Mouse (Mus musculus): ENCODE results near the gene Hist1h2bh.
"Not testable (repeated sequence)": the region's sequence is repeated elsewhere in the genome, so short reads cannot be mapped to it uniquely, and the experiment has no call there.

Gene Hist1h2bh

GRCm38 (mm10) chr13:23573898-23574524, 30.8 kb upstream of the Hist1h2bh start, which contains the start of the genes Hist1h2bf and Hist1h2ad:
TSS of gene Hist1h2bf (minus strand) at chr13:23574196.
TSS of gene Hist1h2ad (plus strand) at chr13:23574381.
- DNase-seq (ENCODE audit: low spot score in 2 of 2): peak; percentile 90 to 93

GRCm38 (mm10) chr13:23573034-23573897, 30.1 kb upstream of the Hist1h2bh start:
- DNase-seq (ENCODE audit: low spot score in 2 of 2): not testable (repeated sequence)

DNA sequence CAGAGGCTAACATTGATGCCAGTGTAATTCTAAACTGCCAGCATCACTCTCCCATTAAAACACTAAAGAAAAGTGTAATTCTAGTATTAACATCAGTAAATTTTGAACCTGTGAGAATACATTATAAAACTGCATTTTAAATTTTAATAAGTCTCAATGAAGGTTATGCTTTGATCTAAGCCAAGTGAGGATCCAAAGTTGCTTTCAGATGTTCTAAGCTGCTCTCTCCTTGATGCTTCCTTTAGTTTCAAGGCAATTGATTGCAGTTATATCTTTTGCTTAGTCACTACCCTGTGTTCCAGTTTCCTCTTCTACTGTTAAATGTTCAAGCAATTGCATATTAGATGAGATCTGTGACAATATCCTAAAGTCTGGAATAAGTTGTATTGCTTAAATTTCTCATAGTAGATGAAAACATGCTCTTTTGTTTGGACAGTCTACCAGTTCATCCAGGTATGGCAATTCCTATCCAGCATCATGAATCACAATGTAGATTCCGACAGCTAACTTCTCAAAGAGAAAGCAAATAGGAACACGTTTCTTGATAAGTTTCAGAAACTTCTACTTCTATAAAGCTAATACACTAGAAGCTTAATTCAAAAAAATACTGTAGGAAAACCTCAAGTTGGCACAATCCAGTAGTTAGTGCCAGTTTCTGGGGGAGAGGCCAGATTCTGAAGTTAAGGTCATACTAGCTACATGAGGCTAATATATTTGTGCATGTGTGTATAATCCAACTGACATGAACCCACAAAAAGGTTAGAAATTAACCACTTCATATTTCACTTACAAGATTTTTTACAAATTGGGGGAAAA, 29.2 kb upstream of the Hist1h2bh start:
- DNase-seq (ENCODE audit: low spot score in 2 of 2): no peak

GRCm38 (mm10) chr13:23571504-23572217, 28.5 kb upstream of the Hist1h2bh start:
- DNase-seq (ENCODE audit: low spot score in 2 of 2): not testable (repeated sequence)

GRCm38 (mm10) chr13:23571022-23571503, 27.9 kb upstream of the Hist1h2bh start, which contains the start of the genes Hist1h2ae and Hist1h2bg:
TSS of gene Hist1h2ae (minus strand) at chr13:23571220.
TSS of gene Hist1h2bg (plus strand) at chr13:23571396.
- DNase-seq (ENCODE audit: low spot score in 2 of 2): peak; percentile 65 to 66

GRCm38 (mm10) chr13:23570261-23571021, 27.2 kb upstream of the Hist1h2bh start:
- not testable (repeated sequence) for DNase-seq (ENCODE audit: low spot score in 2 of 2)

DNA sequence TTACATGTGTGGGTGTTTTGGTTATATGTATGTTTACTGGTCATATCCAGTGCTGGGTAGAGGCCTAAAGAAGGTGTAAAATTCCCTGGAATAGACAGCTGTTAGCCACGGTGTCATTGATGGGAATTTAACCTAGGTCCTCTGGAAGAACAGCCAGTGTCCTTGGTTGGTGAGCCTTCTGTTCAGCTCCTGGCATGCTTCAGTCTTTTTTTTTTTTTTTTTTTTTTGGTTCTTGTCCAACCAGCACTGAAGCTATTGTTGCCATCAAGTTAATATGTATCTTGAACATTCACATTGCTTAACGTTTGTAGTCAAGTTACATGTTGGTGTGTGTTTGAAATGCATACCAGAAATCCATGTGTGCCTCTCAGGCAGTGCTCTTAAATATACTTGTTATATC, 21.3 kb upstream of the Hist1h2bh start:
- DNase-seq (ENCODE audit: low spot score in 2 of 2): no peak

DNA sequence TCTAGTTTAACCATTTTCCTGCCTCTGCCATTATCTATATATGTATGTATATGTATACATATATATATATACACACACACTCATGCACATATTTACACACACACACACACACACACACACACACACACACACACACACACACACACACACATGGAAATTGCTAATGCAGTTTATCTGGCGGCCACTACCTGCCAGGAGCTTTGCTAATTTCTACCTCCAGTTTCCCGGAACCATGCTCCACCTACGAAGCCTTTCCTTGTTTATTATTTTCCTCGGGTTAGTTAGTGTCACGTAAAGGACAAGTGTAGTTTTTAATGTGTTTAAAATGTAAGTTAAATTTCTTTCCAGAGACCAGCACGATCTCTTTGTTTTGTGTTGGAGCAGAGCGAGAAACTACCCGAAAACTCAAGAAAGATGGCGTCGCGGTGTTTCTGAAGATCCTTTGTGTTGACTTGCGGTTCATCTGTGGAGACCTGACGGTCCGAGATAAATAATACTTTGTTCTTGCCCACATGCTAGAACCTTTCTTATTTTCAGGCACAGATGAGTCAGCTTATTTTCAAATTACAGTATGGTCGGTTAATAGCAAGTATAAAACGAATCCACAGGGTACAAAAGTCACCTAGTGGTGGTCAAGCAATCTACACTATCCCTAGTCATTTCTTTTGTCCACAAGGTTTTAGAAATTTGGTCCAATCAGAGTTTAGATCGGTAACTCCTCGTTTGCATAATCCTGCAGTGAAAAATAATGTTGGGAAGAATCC, 19.7 kb upstream of the Hist1h2bh start:
- DNase-seq (ENCODE audit: low spot score in 2 of 2): peak in 1 of 2 experiments; percentile 31

DNA sequence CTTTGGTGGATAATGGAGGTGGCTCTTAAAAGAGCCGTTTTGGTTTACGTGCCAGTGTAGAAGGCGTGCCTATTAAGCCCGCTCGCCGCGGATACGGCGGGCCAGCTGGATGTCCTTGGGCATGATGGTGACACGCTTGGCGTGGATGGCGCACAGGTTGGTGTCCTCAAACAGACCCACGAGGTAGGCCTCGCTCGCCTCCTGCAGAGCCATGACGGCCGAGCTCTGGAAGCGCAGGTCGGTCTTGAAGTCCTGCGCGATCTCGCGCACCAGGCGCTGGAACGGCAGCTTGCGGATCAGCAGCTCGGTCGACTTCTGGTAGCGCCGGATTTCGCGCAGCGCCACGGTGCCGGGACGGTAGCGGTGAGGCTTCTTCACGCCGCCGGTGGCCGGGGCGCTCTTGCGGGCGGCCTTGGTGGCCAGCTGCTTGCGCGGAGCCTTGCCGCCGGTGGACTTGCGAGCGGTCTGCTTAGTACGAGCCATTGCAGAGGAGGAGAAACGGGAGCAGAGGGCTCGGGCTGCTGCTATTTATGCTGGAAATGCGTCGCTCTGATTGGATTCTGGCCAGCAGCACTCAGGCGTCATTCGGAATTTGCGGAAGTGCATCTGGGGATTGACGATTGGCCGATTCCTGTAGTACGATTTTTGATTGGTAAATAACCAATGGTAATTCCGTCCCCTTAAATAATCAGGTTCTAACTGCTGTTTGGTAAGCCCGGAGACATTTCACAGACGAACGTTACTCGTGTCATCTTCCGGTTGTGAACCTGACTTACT, 18.9 kb upstream of the Hist1h2bh start, which contains the start of gene Hist1h3e:
TSS of gene Hist1h3e (minus strand) at position 487 of the 777 bp plus-strand sequence.
- peak; percentile 92 to 94 for DNase-seq (ENCODE audit: low spot score in 2 of 2)

- DNase-seq (ENCODE audit: low spot score in 2 of 2): not testable (repeated sequence)
Observed at GRCm38 (mm10) chr13:23561531-23561882, 18.3 kb upstream of the Hist1h2bh start.

DNA sequence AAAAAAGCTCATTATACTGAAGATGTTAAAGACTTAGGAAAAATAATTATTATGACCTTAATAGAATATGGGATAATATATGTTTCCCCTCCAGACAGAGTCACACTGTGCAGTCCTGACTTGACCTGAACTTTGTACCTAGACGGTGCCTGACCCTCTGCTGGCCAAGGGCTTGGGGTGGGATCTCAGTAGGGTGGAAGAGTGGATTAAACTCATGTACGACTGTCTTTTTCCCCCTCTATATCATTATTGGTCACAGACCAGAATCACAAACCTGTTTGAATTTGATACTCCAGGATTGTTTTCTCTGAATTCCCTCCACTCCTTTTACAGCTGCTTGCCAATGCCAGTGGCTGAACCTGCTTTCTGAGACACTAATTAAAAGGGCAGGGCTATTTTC, 17.5 kb upstream of the Hist1h2bh start:
- not testable (repeated sequence) for DNase-seq (ENCODE audit: low spot score in 2 of 2)

DNA sequence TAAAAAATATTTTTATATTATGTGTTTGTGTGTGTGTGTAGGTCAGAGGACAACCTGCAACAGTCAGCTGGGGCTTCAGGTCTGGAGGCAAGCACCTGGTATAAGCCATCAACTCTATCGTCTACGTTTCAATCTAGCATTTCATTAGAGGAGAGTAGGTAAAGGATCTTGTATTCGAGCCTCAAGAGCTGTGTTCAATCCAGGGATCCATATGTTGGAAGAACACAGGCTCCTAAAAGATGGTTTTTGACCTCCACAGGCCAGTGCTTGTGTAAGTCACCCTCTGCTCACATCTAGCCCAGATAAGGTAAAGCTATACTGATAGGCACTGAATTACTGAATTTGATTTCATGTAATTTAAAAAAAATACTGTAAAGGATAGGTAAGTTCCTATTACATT, 13.7 kb upstream of the Hist1h2bh start:
- DNase-seq (ENCODE audit: low spot score in 2 of 2): no peak

DNA sequence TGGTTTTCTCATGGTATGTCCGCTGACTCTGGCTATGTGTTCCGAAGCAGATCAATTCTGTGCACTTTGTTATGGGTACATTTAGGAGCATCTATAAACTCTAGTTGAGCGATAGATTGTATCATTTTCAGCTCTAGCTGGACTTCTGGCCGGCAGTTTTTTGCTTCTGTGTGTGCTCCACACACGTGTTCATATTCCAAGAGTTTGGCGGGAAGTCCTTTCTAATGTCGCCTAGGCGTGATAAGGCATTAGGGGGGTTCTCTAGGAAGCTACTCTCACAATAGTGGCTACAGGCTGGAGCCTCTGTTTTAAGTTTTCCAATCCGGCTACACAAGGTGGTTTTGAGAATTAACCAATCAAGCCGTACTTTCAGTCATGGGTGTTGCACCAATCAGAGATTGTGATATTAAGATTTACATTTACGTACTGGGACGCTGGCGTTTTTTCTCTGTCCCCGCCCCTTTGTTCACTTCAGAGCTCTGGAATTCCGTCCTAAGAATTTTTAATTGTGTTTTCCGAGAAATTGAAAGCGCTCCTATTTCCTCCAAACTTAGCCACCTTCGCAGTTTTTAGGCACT, 12.7 kb upstream of the Hist1h2bh start:
- peak; percentile 54 to 58 for DNase-seq (ENCODE audit: low spot score in 2 of 2)

DNA sequence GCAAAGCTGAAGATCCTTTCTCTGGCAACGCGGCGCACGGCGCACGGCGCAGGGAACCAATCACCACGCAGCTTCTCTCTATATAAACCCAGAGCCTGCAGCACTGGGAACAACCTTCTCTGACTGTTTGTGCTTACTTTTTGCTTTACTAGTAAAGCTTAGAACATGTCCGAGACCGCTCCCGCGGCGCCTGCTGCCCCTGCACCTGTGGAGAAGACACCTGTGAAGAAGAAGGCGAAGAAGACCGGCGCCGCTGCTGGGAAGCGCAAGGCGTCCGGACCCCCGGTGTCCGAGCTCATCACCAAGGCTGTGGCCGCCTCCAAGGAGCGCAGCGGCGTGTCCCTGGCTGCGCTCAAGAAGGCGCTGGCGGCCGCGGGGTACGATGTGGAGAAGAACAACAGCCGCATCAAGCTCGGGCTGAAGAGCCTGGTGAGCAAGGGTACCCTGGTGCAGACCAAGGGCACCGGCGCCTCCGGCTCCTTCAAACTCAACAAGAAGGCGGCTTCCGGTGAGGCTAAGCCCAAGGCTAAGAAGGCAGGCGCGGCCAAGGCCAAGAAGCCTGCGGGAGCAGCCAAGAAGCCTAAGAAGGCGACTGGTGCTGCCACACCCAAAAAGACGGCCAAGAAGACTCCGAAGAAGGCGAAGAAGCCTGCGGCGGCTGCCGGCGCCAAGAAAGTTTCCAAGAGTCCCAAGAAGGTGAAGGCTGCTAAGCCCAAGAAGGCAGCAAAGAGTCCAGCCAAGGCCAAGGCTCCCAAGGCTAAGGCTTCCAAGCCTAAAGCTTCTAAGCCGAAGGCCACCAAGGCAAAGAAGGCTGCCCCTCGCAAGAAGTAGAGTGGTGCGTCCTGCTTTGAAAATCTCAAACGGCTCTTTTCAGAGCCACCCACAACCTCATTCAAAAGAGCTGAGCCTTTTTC, 12.0 kb upstream of the Hist1h2bh start:
- peak; percentile 62 to 77 for DNase-seq (ENCODE audit: low spot score in 2 of 2)

DNA sequence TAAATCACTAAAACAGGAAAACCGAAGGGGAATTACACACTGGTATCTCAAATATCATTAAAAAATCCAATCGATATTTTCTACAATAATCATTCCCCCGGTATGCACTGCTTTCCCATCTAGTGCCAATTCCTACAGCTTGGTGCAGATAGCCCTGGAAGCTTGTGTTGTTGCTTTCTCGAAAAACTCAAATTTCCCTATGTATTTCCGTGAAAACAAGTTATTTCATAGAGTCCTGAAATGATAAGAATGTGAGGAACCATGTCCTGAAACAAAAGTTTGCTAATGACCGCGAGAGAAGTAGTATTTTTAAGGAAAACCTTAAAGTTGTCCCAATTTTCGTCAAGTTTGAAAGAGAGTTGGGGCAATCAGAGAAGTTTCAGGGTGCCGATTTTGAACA, 11.2 kb upstream of the Hist1h2bh start:
- DNase-seq (ENCODE audit: low spot score in 2 of 2): no peak

- no peak for DNase-seq (ENCODE audit: low spot score in 2 of 2)
Observed at GRCm38 (mm10) chr13:23552962-23553361, 9.8 kb upstream of the Hist1h2bh start, which contains the start of gene Hist1h1d. TSS of gene Hist1h1d (plus strand) at chr13:23553262.

Data from frontal cortex, postnatal 10 days (tissue).